Mouse (Mus musculus): Measurements from ENCODE around the gene Naaladl2. TPM values are rescaled to one million over a fixed set of nuclear protein-coding genes. Genes with fewer than 3 reads are reported as not detected.
A peak's percentile ranks its signal among the peaks of the same experiment; 100 is the strongest.

Naaladl2 gene
- total RNA-seq, 1 experiment from 2014 or later: 3.5 TPM

GRCm38 (mm10) chr3:24942170-24942569 is 201.9 kb downstream of the Naaladl2 start:
- no peak for DNase-seq

GRCm38 (mm10) chr3:24938507-24939182 is 205.4 kb downstream of the Naaladl2 start:
- no peak for DNase-seq

GRCm38 (mm10) chr3:24921811-24922210 is 222.2 kb downstream of the Naaladl2 start:
- no peak for DNase-seq

GRCm38 (mm10) chr3:24921401-24921800 is 222.7 kb downstream of the Naaladl2 start:
- DNase-seq: no peak

GRCm38 (mm10) chr3:24905425-24905960 is 238.6 kb downstream of the Naaladl2 start:
- no peak for DNase-seq

GRCm38 (mm10) chr3:24888801-24889200 is 255.3 kb downstream of the Naaladl2 start:
- no peak for DNase-seq

GRCm38 (mm10) chr3:24872254-24872653 is 271.8 kb downstream of the Naaladl2 start:
- DNase-seq: no peak

GRCm38 (mm10) chr3:24852936-24853335 is 291.1 kb downstream of the Naaladl2 start:
- no peak for DNase-seq

GRCm38 (mm10) chr3:24796739-24797138 is 347.3 kb downstream of the Naaladl2 start:
- peak; percentile 3 for DNase-seq

- no peak for DNase-seq
Measured at GRCm38 (mm10) chr3:24787451-24788148, 356.5 kb downstream of the Naaladl2 start.

GRCm38 (mm10) chr3:24784108-24784507 is 360.0 kb downstream of the Naaladl2 start:
- no peak for DNase-seq

GRCm38 (mm10) chr3:24783462-24783829 is 360.6 kb downstream of the Naaladl2 start:
- no peak for DNase-seq

GRCm38 (mm10) chr3:24782784-24783461 is 361.1 kb downstream of the Naaladl2 start:
- no peak for DNase-seq

- DNase-seq: no peak
Measured at GRCm38 (mm10) chr3:24781687-24782086, 362.4 kb downstream of the Naaladl2 start.

- DNase-seq: no peak
Measured at GRCm38 (mm10) chr3:24778416-24778815, 365.6 kb downstream of the Naaladl2 start.

- DNase-seq: no peak
Measured at GRCm38 (mm10) chr3:24749055-24749454, 395.0 kb downstream of the Naaladl2 start.

GRCm38 (mm10) chr3:24747182-24747856 is 396.7 kb downstream of the Naaladl2 start:
- no peak for DNase-seq

GRCm38 (mm10) chr3:24743946-24744345 is 400.1 kb downstream of the Naaladl2 start:
- DNase-seq: no peak

- DNase-seq: no peak
Measured at GRCm38 (mm10) chr3:24719181-24719749, 424.8 kb downstream of the Naaladl2 start.

GRCm38 (mm10) chr3:24714770-24715169 is 429.3 kb downstream of the Naaladl2 start:
- no peak for DNase-seq

GRCm38 (mm10) chr3:24705778-24706423 is 438.2 kb downstream of the Naaladl2 start:
- DNase-seq: no peak
